Mouse (Mus musculus) embryonic facial prominence, embryonic 11.5 days (tissue): Measurements from ENCODE around the gene Nt5c3b. TPM values are rescaled to one million over a fixed set of nuclear protein-coding genes. Genes with fewer than 3 reads are reported as not detected.

ENCODE experiments used
- ATAC-seq: fragments of 200-750 bp; cut with Nextera tagmentation; replicated peaks from 2 replicates; pipeline ENCODE4 v1.8.0; 2017; ENCODE audit warnings: low read depth; ENCODE audit not compliant: insufficient number of reproducible peaks, low FRiP score, low TSS enrichment
- DNase-seq: peaks from one replicate; pipeline ENCODE4 v3.0.0-alpha.2; 2015; ENCODE audit warnings: low spot score
- H3K27ac ChIP-seq: fragments of 300-500 bp; sonication (generic); replicated peaks from 2 replicates; pipeline ENCODE4 v1.5.1; 2014; ENCODE audit warnings: mild to moderate bottlenecking, low read depth, low read length, control low read depth
- H3K27me3 ChIP-seq: fragments of 300-500 bp; sonication (generic); 2 replicates; pipeline ENCODE4 v1.6.1; 2014; ENCODE audit warnings: mild to moderate bottlenecking, low read length, moderate library complexity, mixed read lengths; ENCODE audit not compliant: control insufficient read depth, insufficient read depth
- H3K36me3 ChIP-seq: fragments of 300-500 bp; sonication (generic); replicated peaks from 2 replicates; pipeline ENCODE4 v1.6.1; 2014; ENCODE audit warnings: low read depth, mild to moderate bottlenecking, low read length, moderate library complexity, mixed read lengths; ENCODE audit not compliant: control insufficient read depth, insufficient read depth
- H3K4me1 ChIP-seq: fragments of 300-500 bp; sonication (generic); 2 replicates; pipeline ENCODE4 v1.6.1; 2014; ENCODE audit warnings: low read length, mixed read lengths; ENCODE audit not compliant: control insufficient read depth, insufficient read depth
- H3K4me2 ChIP-seq: fragments of 300-500 bp; sonication (generic); 2 replicates; pipeline ENCODE4 v1.6.1; 2014; ENCODE audit warnings: low read depth, mild to moderate bottlenecking, control low read depth, low read length, moderate library complexity
- H3K4me3 ChIP-seq: fragments of 300-500 bp; sonication (generic); 2 replicates; pipeline ENCODE4 v1.5.1; 2014; ENCODE audit warnings: low read depth, low read length, control low read depth
- H3K9ac ChIP-seq: fragments of 300-500 bp; sonication (generic); replicated peaks from 2 replicates; pipeline ENCODE4 v1.6.1; 2014; ENCODE audit warnings: mild to moderate bottlenecking, control low read depth, low read length
- H3K9me3 ChIP-seq: fragments of 300-500 bp; sonication (generic); replicated peaks from 2 replicates; pipeline ENCODE4 v1.6.1; 2016; ENCODE audit warnings: mild to moderate bottlenecking, low read length, inconsistent platforms, mixed read lengths; ENCODE audit not compliant: control insufficient read depth
- WGBS: fragments of 180-500 bp; shearing (Covaris S2); extraction: QIAGEN DNeasy Blood & Tissue Kit; methylation state at CpG from one replicate; pipeline ENCODE4 v1.1.7; 2014; 5-methylcytosine and 5-hydroxymethylcytosine counted together
- microRNA-seq: library from miRNA; unstranded; fragments of <30 nt; microRNA quantifications from one replicate; pipeline ENCODE4, GENCODE M21; 2016; ENCODE audit warnings: borderline number of aligned reads
- polyA plus RNA-seq: library from polyadenylated mRNA; unstranded; fragments of >200 nt; fragmentation: Nextera tagmentation; extraction: Ambion mirVana; gene quantifications from 2 replicates; pipeline ENCODE4 v1.2.1, GENCODE M21; 2014

Gene Nt5c3b
- polyA plus RNA-seq, 1 experiment from 2014 or later, result 136 TPM

DNA sequence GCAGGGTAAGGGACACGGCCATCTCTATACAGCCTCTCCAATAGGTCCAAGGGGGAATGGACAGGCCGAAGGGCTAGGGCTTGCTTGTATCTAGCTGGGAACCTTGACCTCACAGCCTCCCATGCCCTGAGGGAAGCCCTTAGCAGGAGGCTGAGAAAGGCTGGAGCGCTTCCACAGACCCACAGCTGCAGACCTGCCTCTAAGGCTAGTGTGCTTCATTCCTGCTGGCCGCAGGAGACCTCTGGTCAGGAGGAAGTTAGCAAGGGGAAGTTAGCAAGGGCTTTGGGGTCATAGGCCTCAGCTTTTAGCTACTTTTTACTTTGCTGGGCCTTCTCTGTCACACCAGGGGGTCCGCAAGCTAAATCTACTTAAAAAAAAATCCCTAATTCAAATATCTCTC lies 63.2 kb downstream of the Nt5c3b start:
- no peaks in the 10 kb centered on the region for H3K9me3 ChIP-seq
- H3K9ac ChIP-seq, result no peak overlapping the region
- H3K4me1 ChIP-seq, result no peaks in the 10 kb centered on the region
- H3K4me2 ChIP-seq, result no peak overlapping the region
- H3K4me3 ChIP-seq, result no peak overlapping the region
- H3K36me3 ChIP-seq, result no peaks in the 10 kb centered on the region; the same call in none of the 2 replicates
- no peak overlapping the region for H3K27ac ChIP-seq
- H3K27me3 ChIP-seq, result no peaks in the 10 kb centered on the region
- 84% methylated on average over 5 of the region's 5 CpGs for WGBS
- no peak for ATAC-seq
- DNase-seq, result no peak

DNA sequence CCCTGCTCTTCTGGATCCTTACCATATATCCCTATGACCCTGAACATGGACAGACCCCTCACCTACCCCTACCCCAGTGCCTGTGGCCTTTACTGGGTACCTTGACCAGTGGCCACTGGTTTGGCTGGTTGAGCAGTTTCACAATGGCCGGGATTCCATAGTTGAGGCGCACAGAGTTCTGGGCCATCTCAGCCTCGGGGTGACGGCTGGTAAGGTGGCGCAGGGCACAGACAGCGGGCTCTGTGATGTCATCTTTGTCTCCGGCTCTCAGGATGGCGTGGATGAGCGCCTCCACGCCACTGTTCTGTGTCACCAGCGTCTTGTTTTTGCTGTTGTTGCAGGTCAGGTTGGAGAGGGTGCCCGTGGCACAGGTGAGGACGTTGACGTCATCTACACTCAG lies 63.6 kb downstream of the Nt5c3b start:
- Histone ChIP-seq H3K4me1 (no peaks in the 10 kb centered on the region), H3K9me3 (no peaks in the 10 kb centered on the region), H3K36me3 (no peaks in the 10 kb centered on the region; the same call in none of the 2 replicates), H3K4me3 (no peak overlapping the region), H3K27me3 (no peaks in the 10 kb centered on the region), H3K4me2 (no peak overlapping the region), H3K27ac (no peak overlapping the region), H3K9ac (no peak overlapping the region)
- 93% methylated on average over 14 of the region's 14 CpGs for WGBS
- ATAC-seq (no peak), DNase-seq (no peak)

DNA sequence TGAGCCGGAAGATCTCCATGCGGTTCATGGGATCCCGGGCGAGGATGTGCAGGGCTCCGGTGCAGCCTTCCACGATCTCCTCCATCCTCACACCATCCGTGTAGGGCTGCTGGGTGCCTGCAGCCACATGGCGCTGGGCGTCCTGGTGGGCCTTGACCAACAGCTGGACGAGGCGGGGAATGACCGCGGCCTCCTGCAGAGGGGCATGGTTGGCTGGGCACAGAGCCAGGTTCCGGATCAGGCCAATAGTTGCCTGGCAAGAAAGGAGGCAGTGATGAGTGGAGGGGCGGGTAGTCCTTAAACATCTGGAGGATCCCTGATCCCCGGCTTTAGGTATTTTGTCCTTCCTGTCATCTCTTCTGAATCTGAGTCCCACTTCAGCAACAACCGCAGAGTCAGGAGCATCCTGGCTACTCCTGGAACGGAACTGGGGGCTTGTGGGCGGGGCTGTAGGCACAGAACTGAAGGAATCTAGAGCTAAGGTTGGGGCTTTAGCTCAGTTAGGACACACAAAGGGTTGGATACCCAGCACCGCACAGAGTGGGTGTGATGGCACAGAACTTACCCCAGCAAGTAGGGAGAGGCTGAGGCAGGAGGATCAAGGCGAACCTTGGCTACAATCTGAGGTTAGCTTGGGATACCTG lies 64.7 kb downstream of the Nt5c3b start:
- Histone ChIP-seq H3K27ac (no peak overlapping the region), H3K9me3 (no peaks in the 10 kb centered on the region), H3K4me1 (no peaks in the 10 kb centered on the region), H3K27me3 (no peaks in the 10 kb centered on the region), H3K9ac (no peak overlapping the region), H3K36me3 (no peaks in the 10 kb centered on the region; the same call in none of the 2 replicates), H3K4me2 (no peak overlapping the region), H3K4me3 (no peak overlapping the region)
- DNase-seq, result no peak
- no peak for ATAC-seq
- 92% methylated on average over 21 of the region's 21 CpGs for WGBS

DNA sequence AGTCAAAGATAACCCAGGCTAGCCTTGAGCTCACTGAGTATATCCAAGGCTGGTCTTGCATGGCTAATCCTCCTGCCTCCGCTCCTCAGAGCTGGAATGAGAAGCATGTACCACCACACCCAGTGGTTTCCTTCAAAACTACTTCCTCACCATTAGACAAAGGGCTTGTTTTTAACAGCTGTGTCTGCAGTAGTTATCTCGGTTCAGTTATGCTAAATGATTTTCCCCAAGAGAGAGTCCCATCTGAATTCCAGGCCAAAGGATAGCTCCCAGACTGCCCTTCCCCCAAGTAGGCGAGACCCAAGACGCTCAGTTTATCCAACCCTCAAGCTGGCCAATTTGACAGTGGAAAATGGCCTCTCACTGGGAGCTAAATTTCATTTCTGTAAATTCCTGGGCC lies 65.6 kb downstream of the Nt5c3b start:
- H3K4me2 ChIP-seq, result no peak overlapping the region
- H3K27me3 ChIP-seq, result no peaks in the 10 kb centered on the region
- no peaks in the 10 kb centered on the region; the same call in none of the 2 replicates for H3K36me3 ChIP-seq
- H3K9ac ChIP-seq, result no peak overlapping the region
- no peak for ATAC-seq
- no peaks in the 10 kb centered on the region for H3K4me1 ChIP-seq
- no peak overlapping the region for H3K27ac ChIP-seq
- no peak for DNase-seq
- H3K9me3 ChIP-seq, result no peaks in the 10 kb centered on the region
- WGBS, result 74% methylated on average over 4 of the region's 4 CpGs
- no peak overlapping the region for H3K4me3 ChIP-seq

DNA sequence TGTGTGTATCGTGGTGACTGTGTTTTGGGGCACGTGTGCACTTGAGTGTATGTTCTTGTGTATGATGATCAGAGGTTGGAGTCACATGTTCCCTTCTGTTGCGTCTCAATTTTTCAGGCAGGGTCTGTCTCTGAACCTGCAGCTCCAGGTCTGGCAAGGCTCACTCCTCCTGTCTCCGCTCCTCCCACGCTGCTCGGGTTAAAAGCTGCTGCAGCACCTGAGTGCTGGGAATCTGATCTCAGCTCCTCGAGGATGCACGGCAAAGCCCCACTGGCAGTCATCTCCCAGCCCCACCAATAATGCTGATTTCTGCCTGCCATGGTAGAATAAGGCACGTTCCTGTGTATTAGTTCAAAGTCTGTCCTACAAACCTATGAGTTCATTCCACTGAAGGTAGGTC lies 66.5 kb downstream of the Nt5c3b start:
- Histone ChIP-seq H3K27me3 (no peaks in the 10 kb centered on the region), H3K36me3 (no peaks in the 10 kb centered on the region; the same call in none of the 2 replicates), H3K4me2 (no peak overlapping the region), H3K4me3 (no peak overlapping the region), H3K9ac (no peak overlapping the region), H3K4me1 (no peaks in the 10 kb centered on the region), H3K9me3 (no peaks in the 10 kb centered on the region), H3K27ac (no peak overlapping the region)
- no peak for ATAC-seq
- no peak for DNase-seq
- 89% methylated on average over 9 of the region's 9 CpGs for WGBS

Small RNA genes within 50 kb of the gene (microRNA-seq; reads per million reads assigned to microRNA genes)
- not detected for gene Gm27374
- gene Mir7116, result not detected

Other genes with a start within 250 kb of the Nt5c3b start
- not detected in 2 replicates for gene Krt9, start 248.6 kb downstream of the Nt5c3b start, polyA plus RNA-seq
- gene Krt14, start 234.3 kb downstream of the Nt5c3b start, polyA plus RNA-seq, result 30.7 and 31.2 TPM in 2 replicates
- not detected in 2 replicates for gene Krt16, start 192.9 kb downstream of the Nt5c3b start, polyA plus RNA-seq
- 1.3 and 1.8 TPM in 2 replicates for gene Krt17, start 180.8 kb downstream of the Nt5c3b start, polyA plus RNA-seq
- gene Krt42, start 171.9 kb downstream of the Nt5c3b start, polyA plus RNA-seq, result not detected in 2 replicates
- gene Eif1, start 121.9 kb downstream of the Nt5c3b start, polyA plus RNA-seq, result 1,683 and 1,757 TPM in 2 replicates
- gene Gast, start 107.4 kb downstream of the Nt5c3b start, polyA plus RNA-seq, result not detected in 2 replicates
- 5.5 and 6.2 TPM in 2 replicates for gene Hap1, start 85.7 kb downstream of the Nt5c3b start, polyA plus RNA-seq
- gene Jup, start 44.0 kb downstream of the Nt5c3b start, polyA plus RNA-seq, result 31.8 and 37.4 TPM in 2 replicates
- 33.0 and 37.1 TPM in 2 replicates for gene P3h4, start 27.0 kb downstream of the Nt5c3b start, polyA plus RNA-seq
- gene Fkbp10, start 26.1 kb downstream of the Nt5c3b start, polyA plus RNA-seq, result 60.0 and 69.4 TPM in 2 replicates
- 0.52 and 0.57 TPM in 2 replicates for gene Klhl10, start 109 bp upstream of the Nt5c3b start, polyA plus RNA-seq
- 13.1 and 13.2 TPM in 2 replicates for gene Klhl11, start 30.9 kb upstream of the Nt5c3b start, polyA plus RNA-seq
- gene Acly, start 86.2 kb upstream of the Nt5c3b start, polyA plus RNA-seq, result 200 and 210 TPM in 2 replicates
- 0.79 and 1.4 TPM in 2 replicates for gene Ttc25, start 103.8 kb upstream of the Nt5c3b start, polyA plus RNA-seq
- gene Cnp, start 133.1 kb upstream of the Nt5c3b start, polyA plus RNA-seq, result 20.0 and 23.6 TPM in 2 replicates
- gene Nkiras2, start 177.4 kb upstream of the Nt5c3b start, polyA plus RNA-seq, result 79.5 and 93.0 TPM in 2 replicates
- 80.0 and 83.9 TPM in 2 replicates for gene Dnajc7, start 178.4 kb upstream of the Nt5c3b start, polyA plus RNA-seq